Mouse (Mus musculus): ENCODE data around the gene Adgrg1.

Gene Adgrg1

DNA sequence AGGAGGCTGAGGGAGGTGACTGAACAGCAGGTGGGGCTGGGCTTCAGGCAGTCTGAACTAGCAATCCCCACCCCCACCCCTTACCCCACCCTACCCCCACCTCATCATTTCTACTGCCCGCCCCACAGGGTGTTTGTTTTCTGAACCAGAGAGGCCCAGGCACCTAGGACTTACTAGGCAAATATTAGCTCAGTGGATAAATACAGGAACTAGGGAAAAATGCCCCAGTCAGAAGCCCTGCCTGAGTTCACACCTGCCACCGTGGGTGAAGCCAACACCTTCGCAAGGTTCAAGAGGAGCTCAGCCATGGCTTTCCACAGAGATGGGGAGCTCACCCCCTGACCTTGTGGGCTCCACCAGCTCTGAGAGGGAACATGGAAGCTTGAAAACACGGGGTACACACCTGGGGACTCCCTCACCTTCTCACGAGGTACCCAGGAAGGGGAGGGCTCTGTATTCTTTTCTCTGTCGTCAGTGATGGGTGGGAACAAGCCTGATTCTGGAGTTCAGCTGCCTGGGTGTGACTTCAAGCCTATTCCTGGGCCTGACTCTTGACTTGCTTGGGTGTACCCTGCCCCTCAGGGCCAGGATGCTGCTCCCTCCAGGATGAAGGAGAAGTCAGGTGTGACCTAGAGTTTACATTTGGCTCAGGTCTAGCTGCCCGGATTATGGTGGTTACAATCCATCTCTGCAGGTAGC lies at the start of gene Adgrg1:
Gene Adgrg1 (plus strand): TSS at position 285 of the 699 bp plus-strand sequence.
- no peak for DNase-seq (ENCODE audit: low spot score in 2 of 2)

DNA sequence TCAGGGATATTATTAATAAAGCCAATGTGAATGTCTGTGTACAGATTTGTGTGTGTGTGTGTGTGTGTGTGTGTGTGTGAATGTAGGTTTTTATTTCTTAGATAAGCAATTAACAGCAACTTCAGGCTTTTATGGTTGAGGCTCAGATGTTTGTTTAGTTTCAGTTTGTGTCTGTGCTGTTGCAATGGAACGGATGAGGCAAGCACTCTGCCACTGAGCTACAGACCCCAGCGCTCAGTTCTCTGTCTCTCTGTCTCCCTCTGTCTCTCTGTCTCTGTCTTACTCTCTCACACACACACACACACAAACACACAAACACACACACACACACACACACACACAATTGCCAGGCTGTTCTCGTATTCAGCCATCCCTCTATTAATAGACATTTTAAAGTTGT lies 46.3 kb upstream of the Adgrg1 start:
- no peak for DNase-seq (ENCODE audit: low spot score in 2 of 2)

DNA sequence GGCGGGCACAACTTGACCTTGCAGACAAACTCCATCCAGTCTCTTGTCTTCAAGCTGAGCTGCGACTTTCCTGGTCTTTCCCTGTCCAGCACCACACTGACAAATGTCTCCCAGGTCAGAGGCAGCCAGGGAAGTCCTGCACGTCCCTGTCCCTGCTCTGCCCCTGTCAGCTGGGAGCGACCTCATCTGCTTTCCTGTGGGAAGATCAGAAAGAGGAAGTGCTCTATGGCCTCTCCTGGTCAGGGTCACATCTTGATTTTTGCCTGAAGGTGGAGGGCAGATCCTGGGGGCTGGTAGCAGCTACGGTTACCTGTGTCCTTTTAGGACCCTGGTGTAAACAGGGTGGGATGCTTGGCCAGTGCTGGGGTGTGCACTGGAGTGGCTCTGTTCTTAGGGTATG lies 40.6 kb upstream of the Adgrg1 start:
- no peak for DNase-seq (ENCODE audit: low spot score in 2 of 2)

DNA sequence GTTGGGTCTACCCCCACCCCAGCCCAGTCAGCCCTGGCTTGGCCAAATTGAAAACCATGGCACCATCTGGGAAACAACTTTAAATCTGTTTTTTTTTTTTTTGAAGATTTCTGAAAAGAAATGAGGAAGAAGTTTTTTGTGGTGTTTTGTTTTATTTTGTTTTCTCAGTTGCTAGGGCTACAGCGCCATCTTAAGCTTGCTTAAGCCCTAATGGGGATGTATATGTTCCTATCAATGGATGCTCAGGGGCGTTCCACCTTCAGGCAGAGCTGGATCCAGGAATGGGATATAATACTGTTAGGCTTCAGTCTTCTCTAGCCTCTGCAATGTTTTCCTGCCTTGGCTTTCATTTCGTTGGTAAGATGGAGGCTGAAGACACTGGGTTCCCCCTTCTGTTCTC lies 39.4 kb upstream of the Adgrg1 start:
- DNase-seq (ENCODE audit: low spot score in 2 of 2), result no peak

DNA sequence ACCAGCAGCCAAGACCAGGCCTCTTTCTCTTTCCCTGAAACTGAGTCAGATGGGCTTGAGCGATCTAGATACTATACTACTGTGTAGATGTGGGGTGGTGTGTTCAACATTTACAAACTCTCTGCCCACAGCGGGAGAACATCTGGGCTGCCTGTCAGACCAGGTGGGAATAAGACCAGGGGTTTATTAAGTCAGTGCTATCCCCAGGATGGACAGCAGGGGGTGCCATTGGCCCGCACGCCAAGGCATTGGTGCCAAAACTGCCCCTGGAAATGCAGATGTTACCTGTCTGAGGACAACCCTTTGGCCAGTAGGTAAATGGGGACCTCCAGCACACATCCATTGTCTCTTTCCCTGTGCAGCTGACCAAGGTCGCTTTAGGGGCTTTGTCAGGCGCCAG lies 32.0 kb upstream of the Adgrg1 start:
- DNase-seq (ENCODE audit: low spot score in 2 of 2), result peak in 1 of 2 experiments; percentile 54

DNA sequence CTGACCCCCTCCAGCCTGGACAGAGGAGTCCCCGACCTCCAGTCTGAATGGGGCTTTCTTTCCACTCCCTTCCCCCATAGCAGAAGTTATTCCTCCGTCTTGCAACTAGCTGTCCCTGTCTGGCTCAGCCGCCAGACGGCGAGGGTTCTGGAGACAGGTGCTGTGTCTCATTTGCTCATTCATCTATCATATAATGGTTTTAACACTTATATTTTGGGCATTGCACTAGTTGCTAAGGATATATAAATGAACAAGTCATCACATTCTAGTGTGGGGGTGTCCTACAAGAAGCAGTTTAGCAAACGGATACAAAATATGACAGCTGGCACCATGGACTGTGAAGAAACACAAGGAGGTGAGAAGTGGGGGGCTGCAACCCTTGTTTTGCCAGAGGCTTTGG lies 29.4 kb upstream of the Adgrg1 start:
- peak; percentile 46 to 68 for DNase-seq (ENCODE audit: low spot score in 2 of 2)

DNA sequence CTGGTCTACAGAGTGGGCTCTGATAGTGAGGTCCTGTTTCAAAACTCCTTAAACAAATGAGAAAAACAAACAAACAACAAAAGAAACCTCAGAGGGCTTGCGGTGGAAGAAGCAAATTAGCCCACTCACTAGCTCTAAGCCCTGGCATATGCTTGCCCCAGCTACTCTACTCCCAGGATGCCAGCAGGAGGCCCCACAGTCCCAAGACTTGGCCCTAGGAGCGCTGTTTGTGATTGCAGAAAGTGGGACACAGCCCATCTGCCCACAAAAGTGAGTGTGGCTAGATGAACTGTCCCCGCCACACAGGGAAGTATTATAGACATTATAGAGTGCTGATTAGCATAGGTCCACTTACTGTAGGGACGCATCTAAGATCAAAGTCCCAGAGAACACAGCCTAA lies 26.1 kb upstream of the Adgrg1 start:
- DNase-seq (ENCODE audit: low spot score in 2 of 2), result no peak

DNA sequence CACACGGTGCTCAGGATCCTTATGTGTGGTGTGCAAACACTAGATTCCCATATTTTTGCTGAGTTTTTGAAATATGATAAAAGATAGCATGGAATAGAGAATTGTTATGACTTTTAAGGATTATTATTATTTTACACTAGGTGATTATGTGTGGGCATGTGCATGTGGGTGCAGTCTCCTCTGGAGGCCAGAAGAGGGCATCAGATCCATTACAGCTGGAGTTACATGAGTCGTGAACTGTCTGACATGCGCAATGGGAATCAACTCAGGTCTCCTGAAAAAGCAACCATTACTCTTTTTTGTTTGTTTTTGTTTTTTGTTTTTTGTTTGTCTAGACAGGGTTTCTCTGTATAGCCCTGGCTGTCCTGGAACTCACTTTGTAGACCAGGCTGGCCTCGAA lies 25.5 kb upstream of the Adgrg1 start:
- no peak for DNase-seq (ENCODE audit: low spot score in 2 of 2)

DNA sequence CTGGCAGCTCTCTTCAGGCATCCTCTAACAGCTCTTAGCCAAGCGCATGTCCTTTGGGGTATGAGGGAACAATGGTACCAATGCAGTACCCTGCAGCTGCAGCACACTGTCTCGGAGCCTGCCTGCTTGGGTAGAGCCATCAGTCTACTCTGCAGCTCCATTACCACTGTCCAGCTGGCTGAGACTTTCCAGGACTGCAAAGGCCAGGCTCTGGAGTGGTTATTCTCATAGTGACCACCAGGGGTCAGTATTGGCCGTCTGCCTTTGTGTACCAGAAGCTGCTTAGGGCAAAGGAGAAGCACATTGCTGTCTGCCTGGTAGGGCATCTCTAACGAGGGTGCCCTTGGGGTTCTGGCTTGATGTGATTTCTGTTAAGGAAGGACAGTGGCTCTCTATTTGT lies 24.5 kb upstream of the Adgrg1 start:
- DNase-seq (ENCODE audit: low spot score in 2 of 2), result peak; percentile 59 to 72

DNA sequence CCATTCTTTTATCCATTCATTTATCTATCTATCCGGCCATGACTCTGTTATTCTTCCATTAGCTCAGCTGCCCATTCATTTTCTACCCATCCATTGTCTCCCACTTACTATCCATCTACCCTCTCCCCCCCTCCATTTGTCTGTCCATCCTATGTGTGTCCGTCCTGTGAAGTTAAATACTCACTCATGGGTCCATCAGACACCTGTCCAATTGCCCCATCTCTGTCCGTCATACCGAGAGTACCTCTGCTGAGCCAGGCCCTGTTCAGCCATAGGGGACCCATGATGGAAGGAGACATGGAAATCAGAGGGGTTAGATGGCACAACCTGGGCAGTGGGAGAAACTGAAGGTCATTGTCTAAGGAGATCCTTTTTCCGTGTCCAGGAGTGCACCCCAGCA lies 24.1 kb upstream of the Adgrg1 start:
- no peak for DNase-seq (ENCODE audit: low spot score in 2 of 2)

DNA sequence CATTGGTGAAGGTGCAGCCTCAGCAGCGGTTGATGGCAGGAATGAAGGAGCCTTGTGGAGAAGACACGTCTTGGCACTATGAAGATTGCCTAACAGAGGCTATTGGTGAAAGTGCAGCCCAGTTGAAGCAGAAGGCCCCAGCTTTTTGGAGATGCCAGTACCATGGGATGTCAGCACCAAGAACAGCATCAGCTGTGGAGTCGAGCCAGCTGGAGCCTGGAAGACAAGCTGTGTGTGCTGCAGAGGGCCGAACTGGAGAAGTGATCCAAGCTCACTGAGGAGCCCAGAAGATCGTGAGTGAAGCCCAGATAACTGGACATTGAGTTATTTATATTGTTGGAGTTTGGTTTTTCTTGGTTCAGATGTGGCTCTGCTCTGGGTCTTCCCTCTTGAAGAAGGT lies 22.5 kb upstream of the Adgrg1 start:
- no peak for DNase-seq (ENCODE audit: low spot score in 2 of 2)

DNA sequence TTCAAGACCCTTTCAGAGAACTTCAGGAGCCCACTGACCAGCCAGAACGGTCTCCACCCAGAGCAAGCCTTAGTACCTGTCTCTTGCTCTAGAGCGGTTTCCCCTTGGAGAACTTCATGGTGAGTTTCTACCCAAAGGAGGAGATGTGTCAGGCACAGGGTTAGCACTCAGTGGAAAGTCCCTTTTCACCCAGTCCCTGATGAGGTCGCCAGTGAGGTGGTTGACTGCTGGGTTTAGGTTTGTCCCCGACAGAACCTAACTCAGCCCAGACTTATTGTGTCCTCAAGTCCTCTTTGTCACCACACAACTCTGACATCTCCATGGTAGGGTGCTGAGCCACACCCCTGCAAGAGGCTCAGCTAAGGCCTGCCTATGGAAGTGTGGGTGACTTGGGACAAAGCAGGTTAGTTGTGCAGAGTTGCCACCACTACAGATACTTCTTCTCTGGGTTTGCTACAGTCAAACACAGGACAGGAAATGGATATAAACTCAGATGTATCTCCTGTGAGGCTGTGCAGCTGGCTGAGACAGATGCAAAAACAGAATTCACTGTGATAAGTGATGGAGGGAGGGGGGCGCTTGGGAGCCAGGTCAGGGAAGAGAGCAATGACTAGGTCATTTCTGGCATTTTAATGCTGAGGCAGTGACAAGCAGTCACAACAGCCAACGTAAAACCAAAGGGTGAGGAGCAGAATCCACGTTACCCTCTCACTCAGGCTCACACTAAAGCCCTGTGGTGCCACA lies 20.8 kb upstream of the Adgrg1 start:
- no peak for DNase-seq (ENCODE audit: low spot score in 2 of 2)

DNA sequence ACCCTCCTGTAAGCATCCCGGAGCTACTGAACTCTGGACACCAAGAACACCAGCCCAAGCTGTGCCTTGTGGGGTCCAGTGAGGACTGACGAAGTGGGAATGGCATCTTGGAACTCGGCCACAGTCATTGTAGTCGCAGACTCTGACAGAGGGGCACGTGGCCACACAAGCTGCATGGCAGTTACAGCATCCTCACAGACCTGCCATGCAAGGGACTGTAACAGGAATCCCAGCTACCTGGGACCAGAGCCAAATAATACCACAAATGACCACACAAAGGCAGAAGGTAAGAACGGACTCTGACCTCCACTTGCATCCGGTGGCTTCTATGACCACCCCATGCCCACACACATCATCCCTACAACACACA lies 20.2 kb upstream of the Adgrg1 start:
- no peak for DNase-seq (ENCODE audit: low spot score in 2 of 2)

DNA sequence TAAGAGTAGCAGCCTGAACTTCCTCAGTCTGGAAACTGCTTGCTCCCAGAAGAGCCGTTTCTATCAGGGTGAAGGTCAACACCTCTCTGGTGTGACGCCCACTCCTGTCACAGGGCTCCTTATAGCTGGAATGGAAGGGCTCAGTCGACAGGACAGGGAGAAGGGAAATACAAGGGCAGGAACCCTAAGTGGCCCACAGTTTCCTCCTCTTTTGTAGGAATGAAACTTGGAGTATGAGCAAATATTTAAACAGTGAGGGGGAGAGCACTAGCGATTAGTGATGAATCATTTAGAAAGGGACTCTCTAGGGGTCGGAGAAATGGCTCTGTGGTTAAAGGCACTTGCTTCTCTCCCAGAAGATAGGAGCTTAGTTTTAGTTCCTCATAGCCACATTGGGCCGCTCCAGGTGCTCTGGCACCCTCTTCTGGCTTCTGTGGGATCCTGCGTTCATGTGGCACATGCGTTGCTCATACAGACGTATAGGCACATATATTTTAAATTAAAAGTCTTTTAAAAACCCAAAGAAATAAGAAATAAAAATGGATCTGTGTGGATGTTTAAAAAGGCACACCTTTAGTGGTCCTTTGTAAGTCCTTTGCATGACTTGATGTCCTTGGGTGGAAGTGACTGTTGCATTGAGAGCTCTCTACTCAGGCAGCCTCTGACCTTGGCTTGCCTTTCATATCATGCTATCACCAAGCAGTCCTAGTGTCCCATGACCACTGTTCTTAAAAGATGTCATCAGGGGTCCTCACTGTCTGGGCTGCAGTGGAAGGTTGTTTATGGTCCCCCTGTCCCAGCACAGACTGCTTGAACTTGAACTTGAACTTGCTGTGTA lies 19.4 kb upstream of the Adgrg1 start:
- DNase-seq (ENCODE audit: low spot score in 2 of 2), result no peak

DNA sequence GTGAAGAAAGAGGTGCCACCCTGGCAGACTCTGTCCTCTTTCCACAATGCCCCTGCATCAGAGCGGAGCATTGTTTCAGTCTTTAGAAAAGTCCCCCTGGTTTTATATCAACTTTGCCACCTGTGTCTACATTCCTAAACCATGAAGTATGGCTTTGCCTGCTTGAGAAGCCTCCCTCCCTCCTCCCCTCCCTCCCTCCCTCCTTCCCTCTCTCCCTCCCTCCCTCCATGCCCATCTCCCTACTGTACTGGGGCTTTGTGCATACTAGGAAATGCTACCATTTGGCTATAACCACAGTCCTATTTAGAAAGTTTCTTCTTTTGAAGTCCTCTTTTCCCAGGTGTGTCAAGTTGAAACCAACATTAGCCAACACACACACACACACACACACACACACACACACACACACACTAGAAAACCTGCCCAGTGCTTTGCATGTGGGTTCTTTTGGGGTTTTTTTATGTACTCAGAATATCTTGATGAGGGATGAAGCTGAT lies 18.4 kb upstream of the Adgrg1 start:
- no peak for DNase-seq (ENCODE audit: low spot score in 2 of 2)

DNA sequence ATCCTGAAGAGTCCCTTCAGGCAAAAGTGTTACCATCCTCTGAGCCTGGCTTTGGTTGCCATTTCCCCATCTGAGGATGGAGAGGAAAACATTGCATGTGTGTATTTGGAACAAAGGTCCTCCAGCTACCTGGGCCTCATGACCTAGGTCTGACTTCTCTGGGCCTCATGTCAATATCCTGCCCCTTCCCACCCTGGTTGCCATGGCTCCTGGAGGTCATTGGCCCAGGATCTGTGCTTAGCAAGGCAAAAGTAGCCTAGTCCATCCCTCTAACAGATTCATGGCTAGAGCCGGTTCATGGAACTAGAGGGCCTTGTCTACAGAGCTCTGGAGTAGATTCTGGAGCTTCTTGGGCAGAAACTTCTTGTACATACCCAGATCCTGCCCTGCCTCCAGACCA lies 12.3 kb upstream of the Adgrg1 start:
- no peak for DNase-seq (ENCODE audit: low spot score in 2 of 2)

DNA sequence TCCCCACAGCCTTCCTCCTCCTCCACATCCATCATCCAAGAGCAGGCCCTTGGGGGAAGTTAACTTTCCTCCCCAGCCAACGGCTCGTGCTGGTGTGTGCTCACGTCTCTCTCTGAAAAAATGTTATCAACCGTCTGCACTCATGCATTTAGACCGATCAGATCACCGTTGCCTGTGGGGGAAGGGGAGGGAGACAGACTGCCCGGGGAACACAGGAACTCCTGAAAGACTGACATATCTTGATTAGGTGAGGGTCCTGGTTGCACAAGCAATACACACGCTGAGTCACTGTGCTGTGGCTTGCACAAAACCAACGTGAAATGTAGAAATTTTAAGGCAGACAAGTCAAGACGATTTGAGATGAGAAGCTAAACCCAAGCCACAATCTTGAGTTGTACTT lies 9.7 kb upstream of the Adgrg1 start:
- no peak for DNase-seq (ENCODE audit: low spot score in 2 of 2)

DNA sequence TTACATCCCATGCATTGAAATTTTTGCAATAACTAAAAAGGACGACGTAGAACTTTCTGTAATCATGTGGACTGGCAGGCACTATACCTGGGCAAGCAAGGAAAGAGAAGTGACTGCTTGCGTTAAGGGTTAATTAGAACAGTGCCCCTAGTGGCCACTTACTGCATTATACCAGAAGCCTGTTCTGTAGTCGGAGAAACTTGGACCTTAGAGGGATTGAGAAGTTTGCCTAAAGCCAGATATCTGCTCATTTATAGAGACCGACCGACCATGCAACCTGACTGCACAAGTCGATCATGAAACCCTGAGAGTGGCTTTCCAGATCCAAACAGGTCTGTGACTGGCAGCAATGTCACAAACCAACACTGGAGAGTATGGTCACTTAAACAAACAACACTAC lies 8.0 kb upstream of the Adgrg1 start:
- DNase-seq (ENCODE audit: low spot score in 2 of 2), result no peak

DNA sequence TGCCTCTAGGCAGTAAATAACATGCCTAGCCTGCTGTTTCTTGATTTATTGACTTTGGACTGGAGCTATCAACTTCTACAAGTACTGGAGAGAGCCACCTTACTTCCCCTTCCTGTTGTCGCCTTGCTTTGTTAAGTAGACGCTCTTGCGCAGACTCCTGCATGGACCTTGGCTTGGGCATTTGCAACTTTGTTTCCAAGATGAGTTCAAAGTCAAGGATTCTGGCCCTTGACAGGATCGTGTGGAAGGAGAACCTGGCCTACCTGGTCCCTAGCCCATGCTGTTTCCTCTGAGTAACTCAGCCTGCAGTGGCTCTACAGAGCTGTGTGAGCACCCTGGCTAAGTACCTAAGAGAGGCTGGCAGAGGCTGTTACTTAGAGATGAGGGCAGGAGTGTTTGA lies 7.5 kb upstream of the Adgrg1 start:
- no peak for DNase-seq (ENCODE audit: low spot score in 2 of 2)

DNA sequence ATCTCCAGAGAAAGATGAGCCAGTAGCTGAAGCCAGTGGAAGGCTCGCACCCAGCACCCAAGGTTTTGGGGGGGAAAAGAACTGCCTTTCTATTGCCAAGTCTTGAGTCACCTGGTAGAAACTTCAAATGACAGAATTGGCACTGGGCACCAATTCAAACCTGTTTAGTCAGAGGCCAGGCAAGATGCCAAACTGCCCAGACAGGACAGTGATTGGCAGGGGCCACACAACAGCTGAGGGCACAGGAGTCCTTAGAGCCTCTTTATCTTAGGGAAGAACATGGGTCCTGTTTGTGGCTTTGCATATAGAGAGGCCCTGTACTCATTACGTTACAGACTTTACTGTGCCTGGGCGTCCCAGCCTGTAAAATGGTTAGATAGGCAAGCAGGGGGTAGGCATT lies 7.0 kb upstream of the Adgrg1 start:
- DNase-seq (ENCODE audit: low spot score in 2 of 2), result no peak

DNA sequence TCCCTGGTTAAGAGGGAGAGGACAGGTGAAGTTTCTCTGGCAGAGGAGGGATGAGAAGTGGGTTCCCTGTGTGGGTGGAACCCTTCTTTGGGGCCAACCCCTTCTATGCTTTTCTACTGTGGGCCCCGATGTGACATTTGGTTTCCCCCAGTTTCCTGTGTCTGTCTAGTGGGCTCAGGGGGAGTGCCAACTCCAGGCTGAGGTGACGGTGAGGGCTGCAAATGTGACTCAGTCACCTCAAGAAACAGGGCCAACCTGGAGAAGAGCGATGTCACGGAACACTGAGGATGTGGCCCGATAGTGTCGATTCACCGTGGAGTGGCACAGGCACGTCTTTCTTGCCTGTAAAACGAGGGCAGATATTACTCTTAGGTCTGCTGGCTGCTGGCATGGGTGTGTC lies 1.3 kb upstream of the Adgrg1 start:
- DNase-seq (ENCODE audit: low spot score in 2 of 2), result no peak

DNA sequence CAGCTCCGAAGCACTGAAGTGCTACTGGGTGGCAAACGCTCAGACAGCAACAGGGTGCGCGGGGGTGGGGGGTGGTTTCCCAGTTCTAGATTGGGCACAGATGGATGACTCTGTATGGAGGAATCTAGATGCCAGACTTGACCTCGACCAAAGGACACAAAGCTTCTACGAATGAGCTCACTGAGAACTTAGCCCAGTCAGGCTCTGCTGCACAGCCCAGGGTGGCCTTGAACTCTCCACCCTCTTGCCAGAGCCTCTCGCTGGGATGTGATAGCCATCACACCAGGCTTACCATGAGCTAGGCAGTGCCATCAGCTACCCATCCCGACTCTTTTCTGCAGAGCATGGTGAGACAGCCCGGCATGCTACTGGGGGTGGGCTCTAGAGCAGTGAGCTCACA lies 765 bp upstream of the Adgrg1 start:
- DNase-seq (ENCODE audit: low spot score in 2 of 2), result no peak
